Mouse (Mus musculus) mouse embryonic stem cell (cell line): ENCODE results near the gene Sik3.

Source experiments
- in situ Hi-C, 2 experiments: fragments of 300-500 bp; cut with MboI; formaldehyde crosslinking; loops; 1 replicate in 1 of 2; 3 replicates in 1 of 2; pipeline ENCODE4 v1.14.3; 2019 to 2020; ENCODE audit warnings: low sequenced_read_pairs in 2 of 2, low pct_unique_long_range_greater_than_20kb in 1 of 2, mixed read lengths in 1 of 2; ENCODE audit not compliant: unreplicated experiment in 1 of 2

The Sik3 gene

GRCm38 (mm10) chr9:46012091-46013008 lies at the start of gene Sik3, which contains the start of gene Pafah1b2:
Gene Sik3 (plus strand): TSS chr9:46012820.
Gene Pafah1b2 (minus strand): TSS chr9:46012690.
- in situ Hi-C loops: loop anchor here in 1 of 2 experiments (25.0 kb wide), 1 partner anchor 175 kb away; no protein-coding TSS in a partner anchor

GRCm38 (mm10) chr9:45963577-45963976 lies 49.0 kb upstream of the Sik3 start:
- in situ Hi-C loops: no loop called here

GRCm38 (mm10) chr9:45976884-45977283 lies 35.7 kb upstream of the Sik3 start:
- in situ Hi-C loops: no loop called here

GRCm38 (mm10) chr9:45979778-45980177 lies 32.8 kb upstream of the Sik3 start:
- in situ Hi-C loops: no loop called here

GRCm38 (mm10) chr9:45980611-45981010 lies 32.0 kb upstream of the Sik3 start:
- in situ Hi-C loops: no loop called here

- in situ Hi-C loops: no loop called here
These were observed 31.3 kb upstream of the Sik3 start for GRCm38 (mm10) chr9:45981331-45981730.

- in situ Hi-C loops: no loop called here
These were observed 28.8 kb upstream of the Sik3 start for GRCm38 (mm10) chr9:45983676-45984408.

- in situ Hi-C loops: no loop called here
These were observed 28.0 kb upstream of the Sik3 start for GRCm38 (mm10) chr9:45984409-45985228.

- in situ Hi-C loops: no loop called here
These were observed 27.4 kb upstream of the Sik3 start for GRCm38 (mm10) chr9:45985229-45985567.

GRCm38 (mm10) chr9:45999009-45999408 lies 13.6 kb upstream of the Sik3 start:
- in situ Hi-C loops: no loop called here

GRCm38 (mm10) chr9:46003729-46004128 lies 8.9 kb upstream of the Sik3 start:
- in situ Hi-C loops: loop anchor here in 1 of 2 experiments (10.0 to 25.0 kb wide), 2 partner anchors 184 to 231 kb away; partner anchors contain the start of gene Apoc3

- in situ Hi-C loops: loop anchor here in 1 of 2 experiments (10.0 to 25.0 kb wide), 2 partner anchors 183 to 230 kb away; partner anchors contain the start of gene Apoc3
These were observed 8.1 kb upstream of the Sik3 start for GRCm38 (mm10) chr9:46004529-46004928.

GRCm38 (mm10) chr9:46006224-46006623 lies 6.4 kb upstream of the Sik3 start:
- in situ Hi-C loops: loop anchor here in 1 of 2 experiments (5.0 to 25.0 kb wide), 3 partner anchors 181 to 246 kb away; partner anchors contain the start of gene Apoc3

GRCm38 (mm10) chr9:46008931-46009668 lies 3.5 kb upstream of the Sik3 start:
- in situ Hi-C loops: loop anchor here in 1 of 2 experiments (5.0 to 25.0 kb wide), 3 partner anchors 178 to 243 kb away; partner anchors contain the start of gene Apoc3

GRCm38 (mm10) chr9:46009669-46009983 lies 3.0 kb upstream of the Sik3 start:
- in situ Hi-C loops: loop anchor here in 1 of 2 experiments (5.0 to 25.0 kb wide), 3 partner anchors 178 to 243 kb away; partner anchors contain the start of gene Apoc3

- in situ Hi-C loops: loop anchor here in 1 of 2 experiments (25.0 kb wide), 1 partner anchor 176 kb away; no protein-coding TSS in a partner anchor
These were observed 1.3 kb upstream of the Sik3 start for GRCm38 (mm10) chr9:46011094-46011970.
